Mouse (Mus musculus): Measurements from ENCODE around the gene Cbfb. TPM values are rescaled to one million over a fixed set of nuclear protein-coding genes. Genes with fewer than 3 reads are reported as not detected.
"Not testable (repeated sequence)": the region's sequence is repeated elsewhere in the genome, so short reads cannot be mapped to it uniquely, and the experiment has no call there.

The Cbfb gene
- total RNA-seq, 4 experiments from 2014 or later: 17.4 to 21.8 (median 18.4) TPM

DNA sequence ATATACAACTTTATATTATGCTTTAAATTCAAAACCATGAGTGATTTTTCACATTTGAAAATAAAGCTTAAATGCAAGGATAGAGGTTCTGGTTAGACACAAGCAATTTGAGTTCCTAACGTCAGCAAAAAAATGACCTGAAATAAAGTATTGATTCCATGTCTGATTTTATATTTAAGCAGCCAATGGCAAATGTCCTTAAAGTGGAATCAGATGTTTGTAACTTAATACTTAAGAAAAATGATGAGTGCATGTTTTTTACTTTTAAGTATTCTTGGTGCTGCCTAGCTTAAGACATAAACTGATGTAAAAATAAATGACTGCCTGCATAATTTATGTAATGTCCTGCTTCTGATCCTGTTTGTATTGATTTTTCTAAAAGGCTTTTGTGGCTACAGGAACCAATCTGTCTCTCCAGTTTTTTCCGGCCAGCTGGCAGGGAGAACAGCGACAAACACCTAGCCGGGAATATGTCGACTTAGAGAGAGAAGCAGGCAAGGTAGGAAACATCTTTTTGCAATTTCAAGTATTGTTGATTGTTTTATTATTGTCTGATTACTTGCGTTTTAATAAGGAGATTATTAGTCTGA lies 7.8 kb downstream of the Cbfb start:
- no peak for DNase-seq (ENCODE audit: low spot score in 2 of 2)

DNA sequence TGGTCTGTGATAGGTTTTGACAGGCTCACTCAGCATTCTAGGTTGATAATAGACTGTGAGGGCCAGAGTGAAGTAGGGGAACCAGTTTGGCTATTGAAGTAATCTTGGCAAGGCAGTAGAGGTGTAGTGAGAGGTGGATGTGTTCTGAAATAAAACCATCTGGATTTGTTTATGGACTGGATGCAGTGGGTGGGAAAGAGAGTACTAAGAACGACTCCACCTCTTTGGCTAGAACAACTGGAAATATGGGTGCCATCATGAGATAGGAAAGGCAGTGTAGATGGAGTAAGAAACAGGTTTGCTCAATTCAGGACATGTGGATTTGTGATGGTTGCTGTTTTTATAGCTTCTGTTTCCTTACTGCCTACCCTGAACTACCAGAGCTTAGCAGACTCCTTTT lies 11.7 kb downstream of the Cbfb start:
- no peak for DNase-seq (ENCODE audit: low spot score in 2 of 2)

GRCm38 (mm10) chr8:105186467-105187005 lies 16.1 kb downstream of the Cbfb start:
- DNase-seq (ENCODE audit: low spot score in 2 of 2): no peak

GRCm38 (mm10) chr8:105192182-105192581 lies 21.7 kb downstream of the Cbfb start:
- DNase-seq (ENCODE audit: low spot score in 2 of 2): no peak

DNA sequence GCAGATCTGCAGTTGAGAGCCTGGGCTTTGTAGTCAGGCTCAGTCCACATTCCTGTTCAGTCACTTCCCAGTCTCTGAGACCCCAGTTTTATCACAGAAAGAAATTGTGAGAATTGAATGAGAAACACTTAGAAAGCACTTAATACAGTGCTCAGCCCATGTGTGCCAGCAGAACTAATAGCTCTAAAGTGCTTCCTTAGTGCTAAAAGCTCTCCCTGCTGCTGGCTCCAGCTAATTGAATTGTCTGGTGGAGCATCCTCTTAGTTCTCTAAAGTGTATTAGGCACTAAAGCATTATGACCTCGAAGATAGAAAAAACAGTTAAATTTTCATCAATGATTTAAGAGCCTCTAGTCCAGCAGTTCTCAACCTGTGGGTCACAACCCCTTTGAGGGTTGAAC lies 35.3 kb downstream of the Cbfb start:
- no peak for DNase-seq (ENCODE audit: low spot score in 2 of 2)

- DNase-seq (ENCODE audit: low spot score in 2 of 2): no peak
Observed at GRCm38 (mm10) chr8:105206766-105207275, 36.3 kb downstream of the Cbfb start.

- DNase-seq (ENCODE audit: low spot score in 2 of 2): no peak
Observed at GRCm38 (mm10) chr8:105207675-105208273, 37.3 kb downstream of the Cbfb start.

DNA sequence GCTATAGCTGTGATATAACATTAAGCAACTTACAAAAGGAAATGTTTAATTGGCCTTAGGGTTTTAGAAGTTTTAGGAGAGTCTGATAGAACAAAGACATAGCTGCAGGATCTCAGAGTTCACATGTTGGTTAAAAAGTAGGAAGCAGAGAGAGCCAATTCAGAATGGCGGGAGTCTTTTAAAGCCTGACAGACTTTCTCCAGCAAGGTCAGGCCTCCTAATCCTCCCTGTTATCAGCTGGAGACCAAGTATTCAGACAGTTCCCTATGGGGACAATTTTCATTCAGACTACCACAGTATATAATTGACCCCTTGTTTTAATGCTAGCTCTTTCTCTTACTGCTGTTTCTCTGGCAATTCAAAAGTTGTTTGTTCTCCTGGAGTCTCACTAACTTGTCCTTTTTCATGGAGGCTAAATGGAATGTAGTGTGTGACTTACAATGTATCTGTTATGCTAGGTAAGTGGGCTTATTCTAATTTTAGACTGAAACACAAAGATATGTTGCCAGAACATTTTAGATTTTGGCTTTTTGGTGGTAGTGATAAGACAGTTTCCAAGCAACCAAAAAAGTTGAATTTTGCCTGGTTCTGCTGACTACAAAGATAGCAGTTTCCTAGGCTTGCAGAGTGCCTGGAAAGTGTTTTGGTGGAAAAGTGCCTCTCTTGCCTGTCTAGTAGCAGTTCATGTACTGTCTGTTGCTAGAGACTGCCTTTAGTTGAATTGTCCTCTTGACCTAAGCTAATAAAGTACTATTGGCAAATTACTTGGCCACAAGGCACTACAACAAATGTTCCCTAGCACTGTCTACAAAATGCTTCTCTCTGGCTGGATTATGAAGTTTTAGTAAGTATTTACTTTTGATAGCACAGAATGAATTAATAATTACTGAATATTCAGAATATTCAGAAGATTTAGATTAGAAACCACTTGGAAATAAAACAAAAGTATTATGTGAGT lies 39.0 kb downstream of the Cbfb start:
- no peak for DNase-seq (ENCODE audit: low spot score in 2 of 2)

DNA sequence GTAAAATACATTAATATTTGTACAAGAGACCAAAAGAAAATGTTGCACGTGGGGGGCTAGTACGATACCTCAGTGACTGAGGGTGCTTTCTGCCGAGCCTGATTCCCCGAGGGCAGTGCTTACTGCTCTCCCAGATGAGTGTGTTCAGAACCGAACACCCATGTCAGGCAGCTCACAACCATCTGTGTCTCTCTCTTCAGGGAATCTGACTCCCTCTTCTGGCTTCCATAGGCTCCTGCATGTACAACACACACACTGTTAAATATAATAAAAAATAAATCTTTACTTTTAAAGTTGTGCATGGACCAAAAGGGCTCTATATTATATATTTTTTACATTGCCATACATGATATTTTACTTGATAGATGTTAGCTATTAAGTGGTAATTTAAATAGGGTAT lies 43.6 kb downstream of the Cbfb start:
- DNase-seq (ENCODE audit: low spot score in 2 of 2): no peak

DNA sequence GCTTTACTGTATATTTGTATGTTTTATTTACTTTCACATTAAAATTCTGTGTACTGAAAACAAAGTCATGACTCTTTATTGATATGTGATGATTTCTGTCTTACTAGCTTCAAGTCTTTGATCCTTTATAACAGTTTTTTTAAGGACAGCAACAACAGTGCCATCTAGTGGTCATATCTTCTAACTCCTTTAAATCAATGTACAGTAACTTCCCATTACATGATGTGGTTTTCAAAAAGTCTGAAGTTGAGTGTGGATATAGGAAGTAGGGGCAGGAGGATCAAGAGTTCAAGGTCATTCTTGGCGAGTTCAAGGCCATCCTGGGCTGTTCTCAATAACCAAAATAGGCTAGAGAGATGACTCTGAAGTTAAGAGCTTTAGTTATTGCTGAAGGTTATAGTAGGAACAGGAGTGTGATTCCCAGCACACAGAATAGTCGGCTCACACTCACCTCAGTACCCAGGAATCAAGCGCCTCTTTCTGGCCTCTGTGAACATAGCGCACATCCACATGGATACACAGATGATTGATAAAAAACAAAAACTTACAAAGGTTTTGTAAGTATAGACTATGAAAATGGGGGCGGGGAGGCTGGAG lies 47.5 kb downstream of the Cbfb start:
- no peak for DNase-seq (ENCODE audit: low spot score in 2 of 2)

DNA sequence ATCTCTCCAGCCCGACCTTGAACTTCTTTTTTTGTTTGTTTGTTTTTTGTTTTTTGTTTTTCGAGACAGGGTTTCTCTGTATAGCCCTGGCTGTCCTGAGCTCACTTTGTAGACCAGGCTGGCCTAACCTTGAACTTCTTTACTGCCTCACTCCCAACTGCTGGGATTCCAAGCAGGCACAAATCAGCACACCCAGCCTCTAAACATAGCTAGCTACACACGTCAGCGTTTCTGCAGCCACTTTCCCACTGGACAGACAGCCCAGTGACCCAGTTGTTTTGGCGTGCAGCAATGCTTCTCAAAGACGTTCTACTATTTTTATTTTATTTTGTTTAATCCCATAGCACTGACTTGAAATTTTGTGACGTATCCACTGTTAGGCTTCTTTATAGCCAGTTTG lies 53.4 kb downstream of the Cbfb start:
- no peak for DNase-seq (ENCODE audit: low spot score in 2 of 2)

DNA sequence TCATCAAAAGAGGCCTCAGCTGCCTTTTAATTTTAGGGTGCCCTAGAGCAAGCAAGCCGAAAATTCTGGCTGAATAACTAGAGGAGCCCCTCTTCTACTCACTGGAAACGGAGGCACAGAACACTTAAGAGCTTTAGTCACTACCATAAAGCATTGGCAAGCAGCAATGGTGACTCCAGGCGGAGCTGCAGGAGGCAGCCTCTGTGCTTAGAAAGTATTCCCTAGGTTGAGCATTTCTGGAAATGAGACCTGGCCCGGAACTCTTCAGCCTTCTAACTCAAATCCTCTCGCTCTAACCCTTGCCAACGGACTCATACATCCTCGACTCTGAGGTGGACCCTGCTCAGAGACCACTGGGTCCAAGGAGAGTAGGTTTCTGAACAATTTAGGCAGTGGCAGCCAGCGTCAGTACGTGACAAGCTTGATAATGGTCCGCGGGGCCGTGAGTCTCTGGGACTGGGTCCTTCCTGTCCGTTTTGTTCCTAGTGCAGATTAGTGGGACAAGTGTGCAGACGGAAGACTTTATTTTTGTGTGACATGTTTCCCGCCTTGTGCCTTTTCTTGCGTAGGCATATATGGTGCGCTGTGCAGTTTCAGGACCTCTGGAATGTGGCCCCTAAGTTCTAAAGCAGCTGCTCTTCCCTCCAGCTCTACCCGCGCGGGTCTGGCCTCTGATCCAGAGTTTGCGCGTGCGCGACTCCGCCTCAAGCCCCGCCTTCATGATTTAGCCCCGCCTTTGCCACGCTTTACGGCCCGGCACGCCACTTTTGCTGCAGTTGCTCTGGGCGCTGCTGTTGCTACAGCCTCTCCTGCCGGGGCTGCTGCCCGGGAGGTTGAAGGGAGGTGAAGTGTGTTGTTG lies 54.2 kb downstream of the Cbfb start, which contains the start of gene D230025D16Rik:
D230025D16Rik (plus strand) TSS at position 733 of the 859 bp plus-strand sequence.
- peak; percentile 85 to 94 for DNase-seq (ENCODE audit: low spot score in 2 of 2)

GRCm38 (mm10) chr8:105225272-105225593 lies 54.8 kb downstream of the Cbfb start:
- DNase-seq (ENCODE audit: low spot score in 2 of 2): no peak

- no peak for DNase-seq (ENCODE audit: low spot score in 2 of 2)
Observed at GRCm38 (mm10) chr8:105225917-105226316, 55.4 kb downstream of the Cbfb start.

DNA sequence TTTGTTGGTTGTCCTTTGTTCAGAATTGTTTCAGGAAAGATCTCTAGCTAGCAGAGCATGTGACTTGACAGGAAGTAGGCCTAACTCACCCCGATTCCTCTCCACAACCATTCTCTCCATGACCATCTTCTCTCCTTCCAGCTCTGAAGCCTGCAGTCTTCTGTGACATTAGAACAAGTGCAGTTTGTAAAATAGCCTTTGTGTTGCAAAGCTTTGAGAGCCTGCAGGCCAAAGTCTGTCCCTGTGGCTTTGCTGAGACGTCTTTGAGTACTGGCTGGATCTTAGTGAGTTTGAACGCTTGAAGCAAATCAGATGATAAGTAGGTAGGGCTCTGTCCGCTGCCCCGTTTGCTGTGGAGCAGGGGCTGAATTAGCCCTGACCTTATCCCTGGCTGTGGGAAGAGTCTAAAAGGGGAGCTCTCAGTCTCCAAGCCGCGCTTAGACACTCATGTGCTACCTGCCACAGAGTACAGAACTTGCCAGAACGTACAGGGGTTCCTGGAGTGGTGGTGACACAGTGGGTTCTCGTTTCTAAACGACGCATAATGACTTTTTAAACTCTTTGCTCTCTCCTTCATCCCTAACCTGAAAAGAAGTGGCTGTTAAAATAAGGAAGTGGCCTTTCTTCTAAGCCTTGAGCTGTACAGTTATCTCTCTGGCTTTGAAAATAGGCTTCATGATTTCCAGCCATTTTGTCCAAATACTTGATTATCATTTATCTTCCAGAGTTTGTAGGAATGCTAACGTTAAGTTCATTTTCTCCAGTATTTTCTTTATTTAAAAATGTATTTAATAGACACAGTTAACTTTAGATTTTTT lies 61.2 kb downstream of the Cbfb start:
- no peak for DNase-seq (ENCODE audit: low spot score in 2 of 2)

DNA sequence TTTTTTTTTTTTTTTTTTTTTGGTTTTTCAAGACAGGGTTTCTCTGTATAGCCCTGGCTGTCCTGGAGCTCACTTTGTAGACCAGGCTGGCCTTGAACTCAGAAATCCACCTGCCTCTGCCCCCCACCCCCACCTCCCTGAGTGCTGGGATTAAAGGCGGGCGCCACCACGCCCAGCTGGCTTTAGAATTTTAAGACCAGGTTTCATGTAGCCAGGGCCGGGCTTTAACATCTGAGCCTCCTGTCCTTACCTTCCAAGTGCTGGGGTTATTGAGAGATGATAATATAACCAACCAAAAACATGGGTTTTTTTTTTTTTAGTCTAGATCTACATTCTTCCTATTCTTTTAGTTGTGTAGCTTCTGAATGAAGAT lies 61.8 kb downstream of the Cbfb start:
- not testable (repeated sequence) for DNase-seq (ENCODE audit: low spot score in 2 of 2)

DNA sequence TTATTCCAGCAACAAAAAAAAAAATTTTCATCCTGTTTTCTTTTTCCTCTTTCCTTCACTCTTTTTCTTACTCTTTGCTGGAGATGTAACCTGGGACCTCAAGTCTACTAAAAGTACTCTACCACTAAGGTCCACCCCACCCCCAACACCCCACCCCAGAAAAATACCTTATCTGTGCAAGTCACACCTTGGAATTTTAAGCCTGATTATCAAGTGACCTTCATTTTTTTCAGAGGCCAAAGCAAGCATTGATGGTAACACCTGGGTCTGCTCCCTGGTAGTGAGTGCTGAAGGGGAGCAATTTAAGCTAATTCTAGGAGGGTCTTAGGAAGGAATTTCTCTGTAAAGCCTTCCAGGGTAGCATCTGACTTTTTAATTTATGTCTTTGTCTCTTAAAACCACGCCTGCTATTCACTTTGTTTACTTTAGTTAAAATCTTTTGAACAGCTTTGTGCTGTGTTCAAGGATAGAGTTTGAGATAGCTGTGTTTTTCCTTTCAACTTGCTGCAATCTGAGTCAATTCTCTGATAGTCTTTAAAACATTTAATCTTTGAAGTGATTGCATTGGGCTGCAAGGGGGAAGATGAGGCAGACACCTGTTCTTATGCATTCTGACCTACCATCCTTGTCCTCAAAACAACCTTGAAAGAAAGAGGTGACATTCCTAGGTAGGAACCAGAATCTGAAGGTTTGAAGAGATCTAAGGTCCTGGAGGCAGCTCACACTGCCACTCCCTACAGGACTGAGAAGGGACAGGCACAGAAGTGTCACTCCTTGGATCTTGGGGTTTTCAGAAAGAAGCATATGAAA lies 62.9 kb downstream of the Cbfb start:
- no peak for DNase-seq (ENCODE audit: low spot score in 2 of 2)

DNA sequence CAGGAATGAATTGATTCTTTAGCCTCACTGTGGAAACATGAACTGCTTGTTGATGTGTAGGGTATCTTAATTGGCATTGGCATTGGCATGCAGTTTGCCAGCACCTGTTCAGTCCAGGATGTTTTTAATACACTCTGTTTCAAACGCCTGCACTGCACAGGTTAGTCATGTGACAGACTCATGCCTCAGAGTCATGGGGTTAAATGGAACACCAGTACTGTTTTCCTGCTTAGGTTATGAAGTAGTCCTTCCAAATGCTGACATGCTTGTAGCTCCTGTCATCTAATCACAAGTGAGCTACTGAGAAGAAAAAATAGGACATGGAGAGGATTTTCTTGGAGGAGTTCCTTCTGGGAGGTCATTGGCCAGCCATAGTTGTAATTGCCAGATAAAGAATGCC lies 64.7 kb downstream of the Cbfb start:
- no peak for DNase-seq (ENCODE audit: low spot score in 2 of 2)

All from left cerebral cortex, adult 8-10 months (tissue).